Mouse (Mus musculus) urinary bladder, postnatal 10 days (tissue): Measurements from ENCODE around the gene Osbpl10.
"Not testable (repeated sequence)": the region's sequence is repeated elsewhere in the genome, so short reads cannot be mapped to it uniquely, and the experiment has no call there.

Experiments
- DNase-seq: peaks from one replicate; pipeline ENCODE4 v3.0.0; 2022; ENCODE audit warnings: low spot score

The Osbpl10 gene

DNA sequence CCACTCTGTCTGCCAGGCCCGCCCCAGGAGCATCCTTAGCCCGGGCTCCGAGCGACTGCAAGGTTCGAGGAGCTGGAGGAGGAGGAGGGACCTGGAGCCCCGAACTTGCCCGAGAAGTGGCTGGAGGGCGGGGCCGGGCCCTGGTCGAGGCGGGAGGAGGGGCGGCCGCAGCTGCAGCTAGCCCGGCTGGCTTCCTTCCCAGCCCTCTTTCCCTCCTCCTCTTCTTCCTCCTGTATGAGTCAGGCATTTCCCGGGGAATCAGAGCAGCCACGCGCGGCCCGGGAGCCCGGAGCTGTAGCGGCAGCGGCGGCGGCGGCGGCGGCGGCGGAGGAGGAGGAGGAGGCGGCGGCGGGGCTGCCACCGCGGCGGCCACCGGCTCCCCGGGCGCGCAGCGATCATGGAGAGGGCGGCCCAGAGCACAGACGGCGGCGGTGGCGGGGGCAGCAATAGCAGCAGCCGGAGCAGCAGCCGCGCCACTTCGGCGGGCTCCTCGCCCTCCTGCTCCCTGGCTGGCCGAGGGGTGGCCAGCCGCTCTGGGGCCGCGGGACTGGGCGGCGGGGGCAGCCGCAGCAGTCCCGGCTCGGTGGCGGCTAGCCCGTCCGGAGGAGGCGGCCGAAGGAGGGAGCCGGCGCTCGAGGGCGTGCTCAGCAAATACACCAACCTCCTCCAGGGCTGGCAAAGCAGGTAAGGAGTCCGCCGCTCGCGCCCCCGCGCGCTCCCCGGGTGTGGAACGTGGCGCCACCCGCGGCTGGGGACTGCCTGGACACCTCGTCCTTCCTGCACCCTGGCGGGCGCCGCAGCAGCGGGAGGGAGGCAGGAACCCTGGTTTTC is at the start of gene Osbpl10:
Gene Osbpl10, plus strand, starts transcription at position 289 of the 831 bp plus-strand sequence.
- peak; percentile 32 for DNase-seq

DNA sequence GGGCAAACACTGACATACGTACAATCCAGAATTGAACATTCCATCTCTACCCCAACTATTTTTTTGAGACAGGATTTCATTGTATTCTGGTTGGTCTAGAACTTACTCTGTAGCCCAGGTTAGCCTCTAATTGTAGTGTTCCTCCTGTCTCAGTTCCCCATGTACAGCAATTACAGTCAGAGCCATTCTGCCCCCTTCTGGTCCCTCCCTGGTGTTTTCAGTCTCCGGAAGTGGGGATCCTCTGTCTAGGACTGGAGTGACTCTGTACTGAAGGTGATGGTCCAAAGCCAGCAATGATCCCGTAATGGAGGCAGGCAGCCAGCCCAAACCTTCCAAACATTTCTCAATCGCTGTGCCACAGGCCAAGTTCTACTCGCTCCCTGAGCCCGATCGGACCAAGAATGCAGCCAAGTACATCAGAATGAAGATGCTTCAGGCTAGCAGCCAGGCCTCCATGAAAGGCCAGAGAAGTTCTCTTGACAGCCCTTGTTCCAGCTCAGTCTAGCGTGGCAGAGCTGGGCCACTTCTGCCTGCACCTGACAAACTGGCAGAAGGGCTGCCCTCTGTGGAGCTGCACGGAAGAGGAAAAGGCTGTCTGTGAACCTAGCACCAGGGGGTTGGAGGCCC is 47.8 kb upstream of the Osbpl10 start:
- DNase-seq, result peak; percentile 23

DNA sequence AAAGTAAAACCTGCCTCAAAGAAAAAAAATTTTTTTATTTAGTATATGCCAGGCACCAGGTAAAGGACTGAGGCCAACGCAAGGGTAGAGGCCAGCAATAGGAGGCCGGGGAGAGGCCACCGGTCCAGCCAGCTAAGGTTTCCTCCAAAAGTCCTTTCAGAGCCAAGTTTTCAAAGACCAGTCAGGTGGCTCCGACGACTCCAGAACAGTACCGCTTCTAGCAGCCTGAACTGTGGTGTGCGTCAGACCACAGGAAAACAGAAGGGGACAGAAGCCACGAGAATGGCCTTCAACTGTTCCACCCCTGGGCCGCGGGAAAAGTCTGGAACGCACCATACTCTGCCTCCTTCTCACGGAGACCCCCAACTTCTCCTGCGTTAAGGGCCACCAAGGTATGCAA is 45.8 kb upstream of the Osbpl10 start:
- DNase-seq, result no peak

DNA sequence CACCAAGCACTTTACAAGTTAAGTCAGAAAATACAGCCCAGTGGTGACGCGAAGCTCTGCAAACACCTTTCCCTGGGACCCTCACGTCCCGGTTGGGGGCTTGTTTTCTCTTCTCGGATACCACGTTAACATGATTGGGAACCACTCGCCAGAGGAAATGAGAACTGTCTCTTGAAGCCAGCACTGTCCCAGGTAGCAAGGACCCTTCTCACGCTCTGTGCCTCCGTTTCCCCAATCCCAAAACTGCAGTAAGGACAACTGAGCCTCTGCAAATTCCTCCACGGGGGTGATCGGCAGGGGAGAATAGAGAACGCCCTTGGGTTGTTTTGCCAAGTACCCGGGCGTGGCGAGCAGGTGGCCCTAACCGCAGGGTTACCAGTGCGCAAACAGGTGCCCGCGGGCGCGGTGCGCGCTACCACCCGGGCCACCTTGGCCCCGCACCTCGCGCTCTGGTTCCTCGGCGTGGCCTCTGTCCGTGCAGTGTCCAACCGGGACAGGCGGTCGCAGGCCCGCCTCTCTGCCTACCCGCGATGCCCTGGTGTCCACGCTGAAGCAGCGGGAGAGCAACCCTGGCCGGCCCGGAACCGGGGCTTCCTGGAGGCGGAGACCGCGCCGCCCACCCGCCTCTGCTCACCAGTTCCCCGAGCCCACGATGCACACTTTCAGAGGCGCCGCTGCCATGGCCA is 45.2 kb upstream of the Osbpl10 start:
- DNase-seq, result peak; percentile 14

DNA sequence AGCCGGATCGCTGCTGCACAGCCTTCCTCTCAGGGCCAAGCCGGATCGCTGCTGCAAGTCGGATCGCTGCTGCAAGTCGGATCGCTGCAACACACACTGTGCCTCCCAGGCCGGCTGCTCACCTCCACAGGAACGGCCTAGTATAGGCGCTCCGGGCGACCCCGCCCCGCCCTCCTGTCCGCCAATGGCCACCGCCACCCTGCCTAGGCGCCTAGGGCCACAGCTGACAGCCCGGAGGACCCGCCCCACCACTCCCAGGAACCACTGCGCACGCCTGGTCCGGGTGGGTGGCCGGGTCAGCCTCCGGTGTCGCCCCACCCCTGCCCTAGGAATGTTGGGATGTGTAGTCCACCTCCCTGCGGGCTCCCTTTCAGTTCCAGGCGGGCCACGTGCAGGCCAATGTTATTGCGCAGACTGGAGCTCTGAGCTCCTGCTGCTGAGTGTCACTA is 44.6 kb upstream of the Osbpl10 start, which contains the start of gene Gpd1l:
Gene Gpd1l, minus strand, starts transcription at position 265 of the 449 bp plus-strand sequence.
- DNase-seq, result peak; percentile 86

DNA sequence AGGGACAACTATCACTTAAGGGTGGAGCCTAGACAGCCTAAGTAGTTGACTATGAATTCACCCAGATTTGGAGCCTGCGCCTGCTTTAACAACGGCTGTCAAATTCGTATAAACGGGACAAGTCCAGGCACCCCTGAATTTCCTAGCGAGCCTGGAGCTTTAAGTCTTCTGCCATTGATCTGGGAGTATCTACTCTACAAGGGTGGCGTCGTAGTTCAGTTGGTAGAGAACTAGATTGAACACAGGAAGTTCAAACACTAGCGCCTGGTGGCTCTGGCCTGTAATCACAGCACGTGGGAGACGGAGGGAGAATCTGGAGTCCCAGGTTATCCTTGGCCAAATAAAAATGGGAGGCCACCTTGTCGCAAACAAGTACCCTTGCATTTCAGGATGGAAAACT is 44.1 kb upstream of the Osbpl10 start:
- DNase-seq, result no peak

DNA sequence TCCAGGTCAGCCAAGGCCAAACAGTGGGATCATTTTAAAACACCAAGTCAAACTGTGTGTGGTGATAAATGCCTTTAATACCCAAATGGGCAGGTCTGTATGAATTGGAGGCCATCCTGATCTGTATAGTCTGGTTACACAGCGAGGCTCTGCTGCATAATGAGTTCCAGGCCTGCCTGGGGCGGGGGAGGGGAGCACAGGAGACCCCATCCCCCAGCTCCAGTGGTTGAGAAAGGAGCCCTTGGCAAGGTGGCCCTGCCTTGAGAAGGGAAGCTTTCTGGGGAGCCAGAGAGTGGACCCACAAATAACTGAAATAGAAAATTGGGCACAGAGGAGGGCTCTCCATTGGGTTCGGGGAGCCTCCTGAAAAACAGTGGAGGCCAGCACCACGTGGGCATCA is 43.0 kb upstream of the Osbpl10 start:
- DNase-seq, result no peak

DNA sequence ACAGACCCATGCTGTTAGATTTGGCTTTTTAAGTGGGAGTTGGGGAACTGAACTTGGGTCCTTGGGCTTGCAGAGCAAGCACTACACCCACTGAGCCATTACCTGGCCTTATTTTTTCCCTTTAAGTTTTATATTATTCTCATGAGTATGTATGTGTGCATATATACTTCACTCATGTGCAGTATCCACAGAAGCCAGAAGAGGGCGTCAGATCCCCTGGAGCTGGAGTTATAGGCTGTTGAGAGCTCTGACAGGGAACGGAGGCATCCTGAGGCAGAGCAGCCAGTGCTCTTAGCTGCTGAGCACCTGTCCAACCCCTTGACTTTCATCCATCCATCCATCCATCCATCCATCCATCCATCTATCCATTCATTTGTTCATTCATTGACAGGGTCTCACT is 41.7 kb upstream of the Osbpl10 start:
- DNase-seq, result no peak

DNA sequence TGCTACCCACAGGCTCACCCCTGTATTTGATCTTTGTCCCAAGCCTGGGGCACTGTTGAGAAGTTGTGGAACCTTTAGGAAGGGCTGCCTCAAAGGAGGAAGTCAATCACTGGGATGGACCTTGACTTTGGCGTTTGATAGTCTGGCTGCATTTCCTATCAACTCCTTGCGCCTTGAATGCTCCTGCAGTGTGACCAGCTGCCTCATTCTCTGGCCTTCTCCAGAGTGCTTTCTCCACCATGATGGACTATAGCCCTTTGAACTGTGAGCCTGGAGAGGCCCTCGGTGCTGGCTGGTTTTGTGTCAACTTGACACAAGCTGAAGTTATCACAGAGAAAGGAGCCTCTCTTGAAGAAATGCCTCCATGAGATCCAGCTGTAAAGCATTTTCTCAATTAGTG is 33.7 kb upstream of the Osbpl10 start:
- no peak for DNase-seq

DNA sequence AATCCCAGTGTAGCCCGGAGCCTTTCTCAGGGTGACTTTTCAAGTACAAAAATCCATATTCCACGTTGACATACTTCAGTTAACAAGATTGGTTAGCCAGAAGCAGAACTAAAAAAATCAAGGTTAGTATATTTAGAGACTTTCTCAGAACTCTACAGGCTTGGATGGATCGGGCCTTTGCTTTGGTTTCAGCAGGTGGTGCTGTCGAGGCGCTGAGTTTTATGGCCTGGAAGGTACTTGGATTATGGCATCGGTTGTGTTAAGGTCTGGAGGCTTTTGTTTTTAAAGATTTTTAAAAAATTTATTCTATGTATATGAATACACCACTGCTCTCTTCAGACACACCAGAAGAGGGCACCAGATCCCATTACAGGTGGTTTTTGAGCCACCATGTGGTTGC is 32.8 kb upstream of the Osbpl10 start:
- DNase-seq, result no peak

DNA sequence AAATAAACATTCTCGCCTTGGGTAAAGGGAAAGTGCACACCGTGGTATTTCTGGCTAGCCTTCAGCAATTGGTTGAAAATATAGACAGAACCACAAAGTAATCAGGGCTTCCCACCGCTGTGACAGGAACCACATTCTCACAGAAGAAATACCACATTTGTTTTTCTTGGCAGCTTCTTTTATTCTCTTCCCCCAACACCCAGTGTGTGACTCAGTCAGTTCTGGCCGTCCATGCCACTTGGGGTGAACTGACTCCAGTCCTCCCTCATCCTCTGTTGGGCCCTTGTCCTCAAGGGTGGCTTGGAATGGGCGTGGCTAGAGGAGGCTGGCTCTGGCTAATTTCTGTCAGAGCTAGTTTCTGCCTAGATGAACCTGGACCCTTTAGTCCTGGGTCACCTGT is 30.0 kb upstream of the Osbpl10 start:
- DNase-seq, result no peak

DNA sequence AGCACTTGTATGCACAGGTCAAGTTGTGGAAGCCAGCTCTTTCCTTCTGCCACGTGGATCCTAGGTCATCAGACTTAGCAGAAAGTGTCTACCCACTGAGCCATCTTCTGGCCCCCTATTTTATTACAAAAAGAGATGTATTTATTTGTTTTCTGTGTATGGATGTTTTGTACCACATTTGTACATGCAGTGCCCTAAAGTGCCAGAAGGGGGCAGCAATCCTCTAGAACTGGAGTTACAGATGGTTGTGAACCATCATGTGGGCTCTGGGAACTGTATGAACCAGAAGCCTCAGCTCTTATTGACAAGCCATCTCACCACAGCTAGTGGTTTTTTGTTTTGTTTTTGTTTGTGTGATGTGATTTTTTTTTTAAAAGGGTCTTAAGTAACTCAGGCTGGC is 25.5 kb upstream of the Osbpl10 start:
- DNase-seq, result no peak

DNA sequence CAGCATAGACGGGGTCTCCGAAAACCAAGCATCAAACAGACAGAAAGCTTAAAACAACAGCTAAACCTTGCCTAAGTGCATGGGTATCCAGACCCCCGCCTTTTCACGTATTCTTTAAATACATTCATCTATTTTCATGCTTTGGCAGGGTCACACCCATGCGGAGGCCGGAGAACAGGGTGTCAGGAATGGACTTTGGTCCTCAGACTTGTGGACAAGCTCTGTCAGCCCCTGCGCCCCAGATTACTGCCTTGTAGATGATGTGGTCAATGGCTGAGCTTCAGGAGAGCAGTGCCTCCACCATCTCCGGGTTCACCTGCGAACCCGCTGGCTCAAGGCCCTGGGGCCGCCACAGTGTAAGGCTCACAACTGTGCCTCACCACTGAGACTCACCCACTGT is 23.0 kb upstream of the Osbpl10 start:
- DNase-seq, result no peak

DNA sequence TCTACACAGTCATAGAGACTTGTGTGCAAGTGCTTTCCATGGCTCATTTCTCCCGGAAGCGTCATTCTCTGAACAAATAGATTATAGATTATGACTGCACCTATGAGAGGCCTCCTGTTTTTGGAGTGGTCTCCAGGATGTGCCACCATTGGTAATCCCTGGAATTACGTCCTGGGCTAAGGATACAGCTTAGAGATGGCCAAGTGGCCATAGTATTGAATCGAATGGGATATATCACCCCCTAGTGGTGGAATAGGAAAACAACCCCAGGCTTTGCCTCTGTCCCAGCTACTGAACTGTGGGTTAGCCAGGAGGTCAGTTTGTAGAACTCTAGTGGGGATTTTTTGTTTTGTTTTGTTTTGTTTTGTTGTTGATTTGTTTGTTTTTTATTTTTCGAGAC is 21.4 kb upstream of the Osbpl10 start:
- no peak for DNase-seq

DNA sequence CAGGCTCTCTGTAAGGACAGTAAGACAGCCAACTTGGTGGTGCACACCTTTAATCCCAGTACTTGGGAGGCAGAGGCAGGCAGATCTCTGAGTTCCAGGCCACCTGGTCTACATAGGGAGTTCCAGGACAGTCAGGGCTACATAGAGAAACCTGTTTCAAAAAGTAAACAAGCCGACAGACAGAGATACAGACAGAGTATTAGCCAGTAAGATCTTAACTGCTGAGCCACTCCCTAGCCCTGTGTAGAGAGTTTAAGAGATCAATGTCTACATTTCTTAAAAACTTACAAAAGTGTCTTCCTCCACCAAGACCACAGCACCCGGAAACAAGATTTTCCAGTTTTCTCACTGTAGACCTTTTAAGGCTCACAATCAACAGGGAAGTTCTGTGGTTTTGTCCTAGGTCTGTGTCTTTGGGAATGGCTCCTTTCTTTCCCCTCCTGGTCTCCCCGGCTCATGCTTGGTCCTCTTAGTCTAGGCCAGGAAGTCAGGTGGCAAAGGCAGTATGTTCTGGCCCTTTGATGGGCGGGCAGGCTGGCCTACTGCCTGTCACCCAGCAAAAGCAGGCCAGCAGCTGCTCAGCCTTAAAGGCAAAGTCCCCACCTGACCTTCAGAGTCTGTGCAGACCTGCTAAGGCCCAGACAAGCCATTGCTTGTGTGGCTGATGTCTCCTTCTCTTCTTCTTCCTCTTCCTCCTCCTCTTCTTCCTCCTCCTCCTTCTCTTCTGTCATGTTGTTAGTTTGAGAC is 18.2 kb upstream of the Osbpl10 start:
- no peak for DNase-seq

DNA sequence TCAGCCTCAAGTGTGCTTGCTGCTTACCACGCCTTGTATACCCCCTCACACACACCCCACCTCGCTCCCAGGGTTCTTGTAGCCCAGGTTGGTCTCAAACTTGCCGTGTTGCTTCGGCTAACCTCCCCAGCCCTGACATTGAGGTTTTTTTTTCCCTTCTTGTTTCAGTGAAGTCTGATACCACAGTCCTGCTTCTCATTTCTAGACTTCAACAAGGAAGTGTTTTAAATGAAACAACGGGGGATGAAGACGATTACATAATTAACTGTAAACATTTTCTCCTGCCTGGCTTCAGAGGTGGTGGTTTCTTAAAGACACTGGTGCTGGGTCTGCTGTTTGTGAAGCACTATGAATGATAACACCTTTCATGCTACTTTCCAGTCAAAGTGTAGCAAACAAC is 17.5 kb upstream of the Osbpl10 start:
- no peak for DNase-seq

DNA sequence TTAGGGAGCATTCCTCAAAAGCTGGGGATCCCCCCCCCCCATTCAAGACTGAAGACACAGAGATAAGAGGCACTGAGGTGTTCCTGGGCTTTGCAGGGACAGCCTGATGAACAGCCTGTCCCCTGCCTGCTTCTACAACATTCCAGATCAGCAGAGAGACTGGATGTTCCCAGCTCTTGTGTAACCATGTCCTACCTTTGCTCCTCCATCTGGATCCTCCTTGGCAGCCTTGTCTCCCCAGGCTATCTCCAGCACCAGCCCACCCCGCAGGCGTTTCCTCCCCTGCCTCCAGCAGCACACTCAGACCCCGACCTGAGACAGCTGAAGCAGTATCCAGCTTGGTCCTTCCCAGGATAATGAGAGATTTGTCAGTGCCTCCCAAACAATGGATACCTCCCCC is 14.3 kb upstream of the Osbpl10 start:
- no peak for DNase-seq

DNA sequence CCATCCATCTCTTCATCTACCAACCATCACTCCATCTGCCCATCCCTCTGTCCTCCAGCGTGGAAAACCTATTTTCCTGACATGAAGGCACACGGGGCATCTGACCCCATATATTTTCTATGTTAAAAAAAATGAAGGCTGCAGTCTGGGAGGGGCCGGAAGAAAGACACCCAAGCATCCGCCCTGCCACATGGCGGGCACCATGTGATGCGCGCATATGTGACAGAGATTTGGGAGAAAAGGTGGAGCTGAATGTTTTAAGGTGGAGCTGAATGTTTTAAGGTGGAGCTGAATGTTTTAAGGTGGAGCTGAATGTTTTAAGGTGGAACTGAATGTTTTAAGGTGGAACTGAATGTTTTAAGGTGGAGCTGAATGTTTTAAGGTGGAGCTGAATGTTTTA is 12.1 kb upstream of the Osbpl10 start:
- DNase-seq, result not testable (repeated sequence)

DNA sequence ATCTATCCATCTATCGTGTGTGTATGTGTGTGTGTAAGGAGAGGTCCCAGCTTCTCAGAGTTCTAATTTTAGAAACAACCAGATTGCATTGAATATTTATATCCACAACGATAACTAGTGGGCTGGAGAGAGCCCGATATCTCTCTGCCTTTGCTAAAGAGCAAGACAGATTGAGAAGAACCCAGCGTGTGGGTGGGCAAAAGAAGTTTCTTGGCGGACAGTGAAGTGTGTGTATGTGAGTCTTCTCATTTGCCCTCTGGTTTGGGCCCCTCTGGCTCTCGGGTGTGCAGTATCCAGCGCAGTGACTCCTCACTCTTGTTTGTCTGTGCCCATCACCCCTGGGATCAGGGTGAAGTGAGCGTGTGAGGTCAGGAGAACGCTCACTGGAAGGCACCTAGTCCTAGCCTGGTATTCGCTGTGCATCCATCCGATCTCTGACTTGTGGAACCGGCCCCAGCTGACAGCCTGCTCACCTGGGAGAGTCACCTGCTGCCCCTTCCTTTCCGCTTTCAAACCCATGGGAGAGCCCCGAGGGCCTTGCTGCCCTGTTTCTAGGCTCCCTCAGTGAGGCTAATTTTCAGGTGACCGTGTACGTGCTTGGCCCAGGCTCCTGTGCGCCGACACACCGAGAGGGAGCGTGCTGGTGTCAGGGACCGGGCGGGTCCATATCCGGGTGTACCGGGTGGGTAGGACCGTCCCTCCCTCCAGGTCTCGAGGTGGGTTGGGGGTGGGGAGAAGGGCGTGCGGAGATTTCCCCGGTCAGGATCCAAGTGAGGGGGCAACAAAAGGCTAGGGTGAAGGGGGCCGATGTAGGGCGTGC is 698 bp upstream of the Osbpl10 start:
- DNase-seq, result no peak

DNA sequence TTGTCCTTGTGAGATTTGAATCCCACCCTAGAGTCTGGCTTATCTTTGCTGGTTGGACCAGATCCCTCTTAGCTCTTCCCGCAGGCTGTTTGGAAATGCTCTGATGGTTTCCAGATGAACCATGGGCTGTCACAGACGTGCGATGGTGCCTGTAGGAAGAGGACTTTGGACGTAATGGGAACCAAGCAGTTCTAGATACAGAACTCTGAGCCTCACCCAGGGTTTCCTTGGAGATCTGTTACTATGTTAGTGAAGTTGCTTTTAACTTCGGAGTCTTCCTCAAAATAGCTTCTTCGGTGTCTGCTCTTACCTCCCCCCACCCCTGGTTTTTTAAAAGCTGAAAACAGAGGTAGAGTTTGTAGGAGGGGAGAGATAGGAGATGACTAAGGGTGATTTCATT is 1.6 kb downstream of the Osbpl10 start:
- DNase-seq, result no peak

DNA sequence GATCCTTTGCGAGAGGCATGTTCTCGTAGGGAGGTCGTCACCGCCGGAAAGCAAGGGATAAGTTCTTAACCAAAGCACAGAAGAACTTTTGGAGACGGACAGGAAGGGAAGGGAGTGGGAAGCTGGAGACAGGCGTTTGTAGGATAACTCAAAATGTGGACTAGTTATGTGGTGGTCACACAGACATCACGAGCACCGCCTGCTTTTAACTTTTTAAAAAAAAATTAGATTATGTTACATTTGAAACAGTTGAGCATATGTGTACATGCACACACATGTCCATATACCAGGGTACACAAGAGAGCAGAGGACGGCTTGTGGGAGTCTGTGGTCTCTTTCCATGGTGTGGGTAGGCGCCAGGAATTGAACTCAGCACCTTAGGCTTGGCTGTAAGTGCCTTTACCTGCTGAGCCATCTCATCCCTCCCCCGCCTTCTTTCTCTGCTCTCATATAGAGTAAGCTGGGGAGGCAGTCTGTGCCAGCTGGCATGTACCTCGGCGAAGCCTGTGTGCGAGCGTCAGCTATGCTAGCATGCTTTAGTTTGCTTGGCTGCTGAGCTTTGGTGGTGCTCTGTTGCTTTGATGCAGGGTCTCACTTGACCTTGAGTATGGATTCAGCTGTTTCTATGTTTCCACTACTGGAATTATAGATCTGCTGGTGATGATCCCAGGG is 4.5 kb downstream of the Osbpl10 start, which contains the start of gene Rps27rt:
Gene Rps27rt, minus strand, starts transcription at position 51 of the 672 bp plus-strand sequence.
- DNase-seq, result no peak
